Mouse (Mus musculus) gastrocnemius, postnatal 14 days (tissue): ENCODE measurements around the gene BC034090. TPM values are rescaled to one million over a fixed set of nuclear protein-coding genes. Genes with fewer than 3 reads are reported as not detected.

Source experiments
- total RNA-seq, 2 experiments: library from RNA; stranded (reverse); gene quantifications; 2 replicates each; pipeline ENCODE4 v1.2.3; 2021

BC034090 gene
- total RNA-seq, 2 experiments from 2014 or later: 3.8 to 4.3 TPM

Other genes with a start within 250 kb of the BC034090 start
- gene Ier5, start 144.8 kb downstream of the BC034090 start, total RNA-seq: 1 to 10 TPM; 4.6 to 6.4 TPM
- 1 to 10 TPM; 5.7 TPM for gene Mr1, start 97.6 kb downstream of the BC034090 start, total RNA-seq
- gene Stx6, start 85.7 kb downstream of the BC034090 start, total RNA-seq: 10 to 100 TPM; 14.4 to 20.8 TPM
- gene Xpr1, start 173.0 kb upstream of the BC034090 start, total RNA-seq: 10 to 100 TPM; 28.4 to 30.8 TPM